Mouse (Mus musculus) embryonic fibroblast, embryonic 13.5 days (primary cell): ENCODE data around the gene Tmem108.

Source experiments
- CTCF ChIP-seq: IDR thresholded peaks from 2 replicates; pipeline ENCODE4 v1.5.1; 2011; ENCODE audit warnings: mild to moderate bottlenecking, control low read depth, low read length, moderate library complexity, borderline replicate concordance; ENCODE audit not compliant: insufficient read depth
- POLR2A ChIP-seq: IDR thresholded peaks from 2 replicates; pipeline ENCODE4 v1.6.1; 2011; ENCODE audit warnings: low read depth, mild to moderate bottlenecking, control low read depth, low read length, moderate library complexity

GRCm38 (mm10) chr9:103523742-103524403, 237.8 kb downstream of the Tmem108 start:
- no peak for TF ChIP-seq POLR2A
- TF ChIP-seq CTCF: no peak
